Mouse (Mus musculus) hematopoietic stem cell, adult 5-6 weeks (primary cell): Measurements from ENCODE around the gene Nav2. TPM values are rescaled to one million over a fixed set of nuclear protein-coding genes. Genes with fewer than 3 reads are reported as not detected.

Experiments
- ATAC-seq, 2 experiments: fragments of 125-278 bp in 1 of 2; replicated peaks in 1 of 2; 2 replicates each; pipeline ENCODE4 v1.8.0; 2016 to 2017; ENCODE audit warnings: inconsistent platforms in 2 of 2, mild to moderate bottlenecking in 2 of 2, moderate number of reproducible peaks in 2 of 2, low read depth in 1 of 2, moderate TSS enrichment in 1 of 2; ENCODE audit not compliant: low FRiP score in 2 of 2, poor library complexity in 2 of 2, severe bottlenecking in 2 of 2, insufficient read depth in 1 of 2, low TSS enrichment in 1 of 2
- total RNA-seq: library from RNA; stranded (forward); fragments of 172-1452, 232-1000 nt; gene quantifications from 2 replicates; pipeline ENCODE4 v1.2.3, GENCODE M21; 2017

Nav2 gene
- total RNA-seq, 1 experiment from 2014 or later: 7.4 TPM

DNA sequence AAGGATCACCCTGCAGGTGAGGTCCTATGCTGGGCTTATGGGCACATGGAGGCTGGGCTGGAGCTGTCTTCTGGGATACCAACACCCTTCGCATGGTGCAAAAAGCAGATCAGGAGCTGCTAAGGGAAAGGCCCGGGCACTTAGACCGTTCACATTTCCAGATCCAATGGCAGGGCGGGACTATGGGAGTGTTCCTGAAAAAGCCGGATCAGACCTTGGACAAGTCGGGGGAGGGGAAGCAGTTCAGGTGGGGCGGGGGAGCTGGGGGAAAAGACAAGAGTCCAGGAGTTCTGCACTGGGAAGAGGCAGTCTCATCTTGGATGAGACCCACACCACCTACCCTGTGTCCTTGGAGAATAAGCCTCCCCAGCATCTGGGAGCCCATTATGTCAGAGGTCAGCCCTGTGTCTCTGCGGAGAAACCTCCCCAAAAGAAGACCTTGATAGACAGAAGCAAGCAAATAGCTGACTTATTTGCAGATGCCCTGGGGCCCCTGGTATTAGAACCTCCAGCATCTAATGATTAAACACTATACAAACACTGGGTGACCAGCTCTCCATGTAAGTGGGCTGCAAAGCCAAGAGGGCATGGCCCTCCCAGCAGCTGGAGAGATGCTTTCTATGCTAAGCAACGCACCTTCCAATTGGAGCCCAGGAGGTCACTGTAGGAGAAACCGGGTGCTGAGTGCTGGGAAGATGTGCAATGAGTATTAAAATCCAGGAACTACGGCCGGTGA is 597.7 kb downstream of the Nav2 start:
- no peak for ATAC-seq

DNA sequence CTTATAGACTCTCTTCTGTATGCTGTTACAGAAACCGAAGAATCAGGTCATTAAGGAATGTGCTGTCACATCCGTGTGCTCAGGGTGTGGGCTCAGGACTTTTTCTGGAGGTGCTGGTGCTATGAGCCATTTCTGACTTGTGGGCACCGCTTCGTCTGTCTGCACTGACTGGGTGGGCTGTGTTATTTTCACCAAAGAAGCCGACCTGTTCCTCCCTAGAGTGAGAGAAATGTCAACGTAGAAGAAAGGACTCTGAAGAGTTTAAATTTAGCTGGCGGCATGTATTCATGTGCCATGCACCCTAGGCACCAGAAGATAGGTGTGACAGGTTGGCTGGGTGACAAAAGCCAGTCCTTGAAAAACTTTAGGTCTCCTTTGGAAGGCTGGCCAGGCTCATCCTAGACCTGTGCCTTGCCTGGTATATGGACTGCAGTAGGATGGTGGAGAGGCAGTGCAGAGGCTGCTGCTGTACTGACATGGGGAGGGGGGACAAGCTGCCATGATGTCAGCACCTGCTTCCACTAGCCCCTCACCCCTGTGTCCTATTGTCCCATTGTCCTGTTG is 599.5 kb downstream of the Nav2 start:
- no peak for ATAC-seq

DNA sequence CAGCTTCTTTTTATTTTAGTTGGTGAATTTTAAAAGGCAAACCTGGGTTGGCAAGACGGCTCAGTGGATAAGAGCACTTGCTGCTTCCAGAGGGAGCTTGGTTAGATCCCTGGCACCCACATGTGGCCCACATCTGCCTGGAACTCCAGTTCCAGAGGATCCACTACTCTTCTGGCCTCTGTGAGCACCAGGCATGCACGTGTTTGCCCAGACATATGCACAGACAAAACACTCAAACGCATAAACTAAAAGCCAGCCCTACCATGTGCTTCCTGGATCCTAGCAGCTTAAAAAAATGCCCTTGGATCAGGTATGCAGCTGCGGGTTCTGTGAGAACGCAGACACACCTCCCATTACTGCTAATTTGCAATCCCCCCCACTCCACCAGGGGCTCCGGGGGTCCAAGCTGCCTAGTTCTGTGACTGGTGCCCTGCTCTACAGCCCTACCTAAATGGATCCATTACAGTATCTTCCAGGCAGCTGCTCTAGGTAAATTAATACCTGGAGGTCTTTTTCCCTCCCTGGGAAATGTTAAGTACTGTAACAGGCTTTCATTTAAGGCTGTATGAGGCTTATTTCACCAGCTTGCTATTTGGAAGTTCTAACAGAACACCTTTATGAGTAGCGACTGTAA is 603.4 kb downstream of the Nav2 start:
- ATAC-seq: no peak

DNA sequence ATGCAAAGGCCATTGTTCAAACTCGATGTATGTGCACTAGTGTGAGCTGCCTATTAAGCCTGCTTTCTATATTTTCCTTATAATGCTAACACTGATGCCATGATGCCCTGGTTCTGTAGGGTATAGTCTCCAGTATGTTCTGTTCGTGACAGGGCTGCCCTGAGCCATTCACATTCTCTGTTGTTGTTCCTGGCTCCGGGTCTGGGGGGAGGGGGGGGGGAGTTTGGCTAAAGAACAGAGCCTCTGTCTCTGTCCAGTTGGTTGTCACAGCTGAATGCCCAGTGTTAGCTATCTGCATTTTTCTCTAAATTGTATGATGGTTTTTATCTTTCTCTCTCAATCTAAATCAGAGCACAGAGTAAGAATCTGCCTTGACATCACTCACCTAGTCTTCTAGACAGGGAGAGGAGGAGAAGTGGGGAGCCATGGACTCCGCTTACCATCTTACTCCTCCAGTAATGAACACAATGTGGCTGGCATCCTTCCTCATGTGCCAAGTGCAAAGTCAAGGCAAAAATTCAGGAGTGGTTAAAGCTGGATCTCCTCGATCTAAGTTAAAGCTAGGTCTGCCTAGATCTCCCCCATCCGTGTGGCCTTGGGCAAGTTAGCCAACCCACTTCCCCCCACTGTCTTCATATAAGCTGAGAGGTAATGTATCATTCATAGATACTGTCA is 605.4 kb downstream of the Nav2 start:
- ATAC-seq: no peak

DNA sequence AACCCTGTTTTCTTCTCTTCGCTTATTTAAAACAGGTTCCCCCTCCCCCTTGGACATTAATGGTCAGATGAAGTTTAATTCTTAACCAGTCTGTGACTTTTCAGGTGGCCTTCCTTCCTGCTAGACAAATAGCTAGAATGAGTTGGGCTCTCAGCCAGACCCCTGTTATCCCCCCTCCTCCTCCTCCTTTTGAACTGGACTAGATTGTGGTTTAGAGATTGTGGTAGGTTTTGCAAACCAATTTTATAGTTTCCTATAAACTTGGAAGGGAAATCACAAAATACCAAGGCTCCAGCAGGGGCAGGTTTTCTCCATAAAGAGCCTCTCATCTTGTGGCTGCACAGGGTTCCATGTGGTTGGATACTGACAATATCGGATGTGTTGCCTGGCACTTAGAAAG is 606.5 kb downstream of the Nav2 start:
- ATAC-seq: peak; percentile 29 to 53

DNA sequence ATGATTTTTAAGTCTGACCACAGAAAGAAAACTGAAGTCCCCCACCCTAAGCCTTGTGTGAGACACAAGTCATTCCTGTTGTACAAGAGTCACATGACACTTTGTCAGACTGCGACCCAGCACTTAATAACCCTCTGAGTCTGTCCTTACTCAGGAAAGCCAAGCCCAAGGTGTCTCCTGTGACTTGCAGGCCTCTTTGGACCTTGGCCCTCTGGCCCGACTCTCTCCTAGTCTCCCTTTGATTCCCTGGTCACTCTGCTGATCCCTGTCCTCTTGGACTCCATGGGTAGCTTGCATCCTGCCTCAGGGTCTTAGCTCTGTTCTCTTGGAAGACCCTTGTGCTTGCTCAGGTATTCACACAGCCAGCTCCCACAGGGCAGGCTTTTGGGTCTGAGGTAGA is 612.0 kb downstream of the Nav2 start:
- no peak for ATAC-seq

DNA sequence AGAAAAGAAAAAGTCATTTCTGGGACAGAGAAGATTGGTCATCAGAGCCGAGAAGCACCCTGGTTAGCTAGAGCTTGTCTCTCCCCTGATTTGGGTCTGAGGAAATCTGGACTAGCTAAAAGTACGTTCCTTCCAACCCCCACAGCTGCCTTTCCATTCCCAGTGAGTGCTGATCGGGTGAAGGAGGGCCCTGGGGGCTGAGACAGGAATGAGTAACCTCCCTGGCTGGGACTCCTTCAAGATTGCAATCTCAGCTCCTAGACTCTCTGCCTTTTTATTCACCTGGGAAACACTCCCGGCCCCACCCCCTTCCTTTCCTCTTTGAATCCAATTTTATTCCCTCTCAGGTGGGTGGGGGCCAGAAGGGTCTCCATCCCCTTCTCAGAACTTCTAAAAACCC is 612.8 kb downstream of the Nav2 start:
- ATAC-seq: no peak

DNA sequence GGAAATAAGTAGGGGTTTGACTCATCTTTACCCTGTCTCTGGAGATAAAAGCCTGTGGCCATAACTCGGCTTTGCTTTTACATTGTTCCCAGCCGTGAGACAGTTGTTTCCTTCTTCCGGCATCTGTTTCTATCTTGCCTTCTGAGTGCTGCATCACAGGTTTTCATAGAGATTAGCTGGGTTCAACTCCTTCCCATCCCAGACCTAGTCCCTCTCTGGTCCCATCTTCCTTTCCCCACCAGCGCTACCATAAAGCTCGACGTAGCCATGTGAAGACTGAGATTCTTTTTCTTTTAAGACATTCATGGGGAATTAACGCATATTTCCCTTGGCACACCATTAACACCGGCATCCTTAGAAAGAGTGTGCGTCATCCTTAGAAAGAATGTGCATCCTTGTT is 613.5 kb downstream of the Nav2 start:
- 0 out of 4 replicates have a peak, but pooled peaks of 1 of the 2 experiments have one; percentile 14 for ATAC-seq

DNA sequence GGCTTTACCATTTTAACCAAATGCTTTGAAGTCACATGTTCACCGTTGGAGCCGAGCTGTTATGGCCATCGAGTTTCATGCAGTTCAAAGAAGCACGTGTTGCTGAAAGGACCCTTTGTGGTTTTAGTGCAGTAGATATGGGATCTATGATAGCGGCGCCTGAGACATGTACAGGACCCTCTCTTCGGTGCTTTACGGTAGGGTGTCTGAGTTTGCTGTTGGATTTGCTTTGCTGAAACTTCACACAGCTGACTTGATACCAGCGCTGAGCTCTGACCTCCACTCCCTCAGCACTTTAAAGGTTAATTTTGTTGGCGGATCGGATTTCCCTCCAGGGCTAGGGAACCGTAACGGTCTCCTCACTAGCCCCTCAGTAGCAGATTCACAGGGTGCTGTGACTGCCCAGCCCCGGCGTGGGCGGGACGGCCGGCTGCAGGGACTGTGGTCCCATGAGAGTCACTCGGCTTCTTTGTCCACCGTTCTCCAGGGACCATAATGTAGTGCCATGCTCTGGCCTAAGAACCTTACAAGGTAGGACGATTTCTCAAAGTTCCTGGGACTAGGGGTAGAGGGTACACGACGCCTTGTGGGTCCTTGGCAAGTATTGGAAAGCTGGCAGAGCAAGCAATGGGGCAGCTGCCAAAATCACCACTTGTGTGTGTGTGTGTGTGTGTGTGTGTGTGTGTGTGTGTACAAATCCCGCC is 614.0 kb downstream of the Nav2 start:
- peak; percentile 36 to 63; a peak in 3 of 4 replicates for ATAC-seq

DNA sequence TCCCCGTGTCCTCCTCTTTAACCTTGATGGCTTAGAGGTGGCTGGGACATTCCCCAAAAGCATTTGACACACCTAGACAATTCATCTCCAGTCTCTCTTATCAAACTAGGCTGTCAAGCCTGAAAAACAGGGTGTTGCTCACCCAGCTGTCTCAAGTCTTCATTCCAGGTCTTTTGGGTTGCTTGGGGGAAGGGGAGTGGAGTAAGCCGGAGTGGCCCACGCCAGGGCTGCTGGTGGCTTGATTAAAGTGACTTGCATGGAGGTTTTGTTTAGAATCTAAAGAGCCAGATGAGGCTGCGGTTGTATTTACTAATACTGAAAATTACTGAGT is 614.6 kb downstream of the Nav2 start:
- no peak for ATAC-seq

DNA sequence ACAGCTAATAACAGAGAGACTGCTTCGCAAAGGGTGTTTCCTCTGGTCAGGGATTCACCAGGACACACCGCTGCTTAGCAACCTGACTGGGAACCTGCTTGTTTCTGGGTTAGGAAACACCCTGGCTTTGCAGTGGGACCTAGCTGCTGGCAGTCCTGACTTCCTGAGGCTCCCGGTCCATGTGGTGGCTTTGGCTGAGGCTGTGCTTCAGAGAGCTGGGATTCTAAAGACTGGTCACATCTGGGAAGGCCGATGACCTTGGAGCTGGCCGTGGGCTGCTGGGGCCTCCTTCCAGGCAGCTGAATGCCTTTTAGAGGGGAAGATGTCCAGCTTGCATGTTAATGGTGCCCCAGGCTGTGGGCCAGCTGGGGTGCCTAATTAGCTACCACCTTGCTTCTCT is 615.2 kb downstream of the Nav2 start:
- ATAC-seq: no peak

DNA sequence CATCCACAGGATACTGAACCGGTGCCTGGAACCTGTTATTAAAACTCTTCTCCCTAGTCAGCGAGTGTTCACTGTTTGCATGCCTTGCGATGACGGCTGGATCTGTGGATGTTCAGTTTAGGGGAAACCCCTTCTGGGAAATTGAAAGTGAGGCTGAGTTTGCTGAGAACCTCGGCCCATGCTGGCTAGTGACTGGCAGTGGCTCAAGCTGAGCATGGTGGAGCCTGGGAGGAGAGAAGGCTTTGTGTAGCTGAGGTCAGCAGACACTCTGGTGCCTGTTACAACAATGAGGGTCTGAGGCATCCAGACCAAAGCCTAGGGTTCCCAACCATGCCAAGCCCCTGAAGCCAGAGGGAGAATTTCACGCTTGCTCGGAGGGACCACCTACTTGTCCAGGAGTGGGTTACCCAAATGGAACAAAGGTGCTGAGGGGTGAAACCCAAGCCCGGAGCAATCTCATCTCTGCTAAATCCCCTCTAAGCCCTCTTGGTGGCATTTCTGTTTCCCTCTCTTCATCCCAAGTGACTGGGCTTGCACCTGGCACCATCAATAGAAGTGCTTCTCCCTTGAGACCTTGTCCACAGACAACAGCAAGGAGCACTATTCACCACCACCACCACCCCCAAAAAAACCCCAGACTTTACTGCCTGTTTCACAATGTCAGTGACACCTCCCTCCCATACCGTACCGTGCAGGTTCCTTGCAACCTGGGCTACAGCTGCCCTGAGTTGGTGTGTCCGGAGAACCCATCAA is 617.0 kb downstream of the Nav2 start:
- no peak for ATAC-seq

DNA sequence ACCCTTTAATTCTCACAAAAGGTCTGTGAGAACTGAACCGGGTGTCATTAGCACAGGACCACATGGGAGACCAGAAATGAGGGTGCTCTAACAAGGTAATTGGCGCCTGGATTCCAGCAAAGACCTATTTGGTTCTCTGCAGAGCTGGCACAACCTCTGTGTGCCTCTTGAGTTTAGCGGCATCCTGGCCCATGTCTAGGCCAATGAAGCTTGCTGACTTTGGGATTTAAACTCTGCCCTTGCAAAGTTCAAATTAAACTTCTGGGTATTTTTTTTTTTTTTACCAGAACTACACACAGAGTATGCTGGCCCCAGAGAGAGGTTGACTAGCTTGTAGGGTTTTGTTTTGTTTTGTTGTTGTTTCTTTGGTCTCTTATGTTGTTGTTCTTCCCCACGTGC is 617.6 kb downstream of the Nav2 start:
- ATAC-seq: no peak

DNA sequence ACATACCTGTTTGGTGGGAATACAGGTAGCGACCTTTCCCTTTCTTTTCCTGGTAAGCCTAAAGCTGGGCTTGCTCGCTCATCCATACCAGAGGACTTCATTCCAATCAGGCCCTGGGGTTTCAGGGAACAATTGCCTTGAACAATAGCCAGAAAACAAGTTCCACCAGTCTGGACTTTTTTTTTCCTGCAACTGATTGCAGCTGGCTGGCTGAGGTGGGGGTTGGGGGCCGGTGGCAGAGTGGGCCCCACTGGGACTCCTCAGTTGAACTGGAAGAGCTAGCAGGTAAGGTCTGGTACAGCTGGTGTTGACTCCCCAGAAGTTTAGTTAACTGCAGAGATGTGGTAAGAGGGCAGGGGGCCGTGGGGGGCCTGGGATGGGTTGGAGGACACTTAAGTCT is 619.0 kb downstream of the Nav2 start:
- no peak for ATAC-seq

DNA sequence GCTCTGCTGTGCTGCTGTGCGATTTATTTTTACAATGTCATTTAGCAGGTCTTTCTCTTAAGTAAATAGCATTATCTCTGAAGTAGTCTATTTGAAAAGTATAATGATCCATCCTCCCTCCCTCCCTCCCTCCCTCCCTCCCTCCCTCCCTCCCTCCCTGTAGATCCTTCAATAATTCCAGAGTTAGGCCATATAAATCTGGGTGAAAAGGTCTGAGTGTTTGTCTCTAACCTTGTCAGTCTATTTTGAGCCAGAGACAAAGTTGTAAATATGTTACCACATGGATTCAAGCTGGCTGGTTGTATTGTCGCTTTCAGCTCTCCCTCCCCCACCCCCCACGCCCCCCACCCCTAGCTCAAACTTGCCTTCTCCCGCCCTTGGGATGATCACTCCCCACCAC is 619.4 kb downstream of the Nav2 start:
- ATAC-seq: no peak

DNA sequence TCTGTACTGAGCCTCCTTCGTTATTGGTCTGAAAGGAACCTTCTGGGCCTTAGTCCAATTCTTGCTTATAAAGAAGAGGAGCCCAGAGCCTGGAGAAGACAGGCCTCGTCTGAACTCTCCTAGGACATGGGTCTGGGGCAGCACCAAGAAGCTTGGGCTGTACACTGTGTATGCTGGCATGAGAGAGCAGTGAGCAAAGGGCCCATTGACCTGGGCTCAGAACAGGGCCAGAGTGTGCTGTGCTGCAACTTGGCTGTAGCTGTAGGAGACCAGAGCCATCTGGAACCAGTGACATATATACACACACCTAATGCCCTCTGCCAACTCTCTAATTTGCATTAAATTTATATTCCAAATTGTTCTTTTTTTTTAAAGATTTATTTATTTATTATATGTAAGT is 621.0 kb downstream of the Nav2 start:
- ATAC-seq: no peak

DNA sequence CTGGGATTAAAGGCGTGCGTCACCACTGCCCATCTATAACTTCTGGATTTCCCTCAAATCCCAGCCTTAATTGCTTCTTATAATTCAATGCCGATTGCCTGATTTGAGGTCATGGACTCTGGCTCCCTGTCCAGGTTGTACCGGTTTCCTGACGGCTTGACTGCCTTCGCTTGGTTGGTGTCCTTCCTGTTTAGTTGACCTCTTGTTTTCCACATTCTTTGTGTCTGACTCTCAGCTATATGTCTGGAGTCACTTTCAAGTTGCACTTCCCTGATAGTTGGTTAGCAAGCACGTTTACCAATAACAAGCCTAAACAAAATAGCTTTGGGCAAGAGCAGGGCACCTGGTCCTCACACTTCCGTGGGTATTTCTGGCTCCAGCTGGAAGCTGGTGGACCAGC is 625.1 kb downstream of the Nav2 start:
- ATAC-seq: no peak
